Mouse (Mus musculus): ENCODE data around the gene Fam189a2. TPM values are rescaled to one million over a fixed set of nuclear protein-coding genes. Genes with fewer than 3 reads are reported as not detected.

Gene Fam189a2
- total and polyA plus RNA-seq, 3 experiments = not detected

DNA sequence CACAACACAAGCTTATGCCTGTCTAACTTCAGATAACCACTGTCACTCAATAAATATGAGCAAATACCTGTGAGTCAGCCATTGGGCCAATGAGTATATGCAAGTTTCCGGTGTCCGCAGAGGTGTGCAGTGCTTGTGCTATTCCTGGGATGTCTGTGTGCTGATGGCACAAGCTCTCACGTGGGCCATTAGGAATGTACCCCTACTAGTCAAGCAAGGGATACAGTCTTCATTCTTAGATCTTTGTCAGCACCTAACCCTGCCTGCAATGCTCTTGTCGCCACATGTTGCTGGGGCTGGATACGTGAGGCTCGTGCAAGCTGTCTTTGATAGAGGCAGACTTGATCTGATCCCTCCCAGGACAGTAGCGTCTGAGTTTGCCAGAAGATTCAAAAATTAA is 45.7 kb upstream of the Fam189a2 start:
- Histone ChIP-seq H3K79me2 (ENCODE audit: control insufficient read depth, insufficient read depth, low read length, poor library complexity) (no peaks in the 10 kb centered on the region), H3K27me3 (ENCODE audit: control insufficient read depth in 1 of 2, insufficient read depth in 2 of 2, low read length in 2 of 2) (no peaks in the 10 kb centered on the region), H3K9me3 (replicated peaks; ENCODE audit: insufficient read depth, low read length) (no peaks in the 10 kb centered on the region), H3K36me3 (ENCODE audit: control insufficient read depth in 1 of 2, insufficient read depth in 2 of 2, low read length in 2 of 2) (no peaks in the 10 kb centered on the region), H3K4me1 (ENCODE audit: control insufficient read depth in 1 of 2, insufficient read depth in 2 of 2, low read length in 2 of 2) (no peaks in the 10 kb centered on the region), H3K9ac (ENCODE audit: control insufficient read depth, low read depth, low read length, poor library complexity, severe bottlenecking) (no peak overlapping the region), H3K27ac (ENCODE audit: control insufficient read depth, low read depth, low read length) (no peak overlapping the region), H3K4me3 (ENCODE audit: control insufficient read depth in 1 of 2, insufficient read depth in 1 of 2, low read depth in 2 of 2, low read length in 2 of 2) (no peak overlapping the region)
- TF ChIP-seq MAFK (IDR thresholded peaks at IDR 0.05; ENCODE audit: borderline replicate concordance, low read depth, low read length) = no peak
- no peak for TF ChIP-seq RAD21 (IDR thresholded peaks at IDR 0.05; ENCODE audit: low read depth, low read length)
- no peak for TF ChIP-seq GATA1 (IDR thresholded peaks at IDR 0.05; ENCODE audit: low read depth, low read length)
- no peak for TF ChIP-seq USF2 (IDR thresholded peaks at IDR 0.05; ENCODE audit: borderline replicate concordance in 1 of 2, insufficient read depth in 1 of 2, low read depth in 1 of 2, low read length in 2 of 2)
- TF ChIP-seq MAX (IDR thresholded peaks at IDR 0.05; ENCODE audit: low read length) = no peak
- TF ChIP-seq ZNF384 (IDR thresholded peaks at IDR 0.05; ENCODE audit: low read depth, low read length) = no peak
- TF ChIP-seq MYC (IDR thresholded peaks at IDR 0.05; ENCODE audit: low read depth, low read length) = no peak
- no peak for TF ChIP-seq CHD2 (IDR thresholded peaks at IDR 0.05; ENCODE audit: low read length)
- TF ChIP-seq TBP (IDR thresholded peaks at IDR 0.05; ENCODE audit: low read depth, low read length) = no peak
- TF ChIP-seq ZKSCAN1 (IDR thresholded peaks at IDR 0.05; ENCODE audit: low read depth, low read length) = no peak
- no peak for TF ChIP-seq GABPA (IDR thresholded peaks at IDR 0.05; ENCODE audit: low read depth, low read length)
- TF ChIP-seq BHLHE40 (IDR thresholded peaks at IDR 0.05; ENCODE audit: borderline replicate concordance, low read depth, low read length) = no peak
- TF ChIP-seq CTCF (IDR thresholded peaks at IDR 0.05 in 2 of 3, conservative IDR thresholded peaks at IDR 0.05 in 1 of 3; ENCODE audit: control insufficient read depth in 1 of 3, insufficient read depth in 1 of 3, low read depth in 2 of 3, low read length in 3 of 3, poor library complexity in 1 of 3, severe bottlenecking in 1 of 3) = no peak
- TF ChIP-seq TCF12 (IDR thresholded peaks at IDR 0.05; ENCODE audit: low read depth, low read length) = no peak
- TF ChIP-seq POLR2AphosphoS5 (IDR thresholded peaks at IDR 0.05; ENCODE audit: borderline replicate concordance, low read depth, low read length) = no peak
- TF ChIP-seq POLR2AphosphoS2 (IDR thresholded peaks at IDR 0.05; ENCODE audit: low read length) = no peak
- no peak for TF ChIP-seq USF1 (IDR thresholded peaks at IDR 0.05; ENCODE audit: low read depth, low read length)
- no peak for TF ChIP-seq JUND (IDR thresholded peaks at IDR 0.05; ENCODE audit: low read depth, low read length)
- no peak for TF ChIP-seq HCFC1 (IDR thresholded peaks at IDR 0.05; ENCODE audit: low read depth, low read length)
- no peak for TF ChIP-seq ZMIZ1 (IDR thresholded peaks at IDR 0.05; ENCODE audit: low read depth, low read length)
- no peak for DNase-seq (ENCODE audit: low read depth, low spot score)

- no peaks in the 10 kb centered on the region for H3K27me3 ChIP-seq (ENCODE audit: control insufficient read depth in 1 of 2, insufficient read depth in 2 of 2, low read length in 2 of 2)
- H3K9me3 ChIP-seq (replicated peaks; ENCODE audit: insufficient read depth, low read length) = no peaks in the 10 kb centered on the region
- H3K79me2 ChIP-seq (ENCODE audit: control insufficient read depth, insufficient read depth, low read length, poor library complexity) = no peaks in the 10 kb centered on the region
- H3K9ac ChIP-seq (ENCODE audit: control insufficient read depth, low read depth, low read length, poor library complexity, severe bottlenecking) = no peak overlapping the region
- no peak for DNase-seq (ENCODE audit: low read depth, low spot score)
- no peaks in the 10 kb centered on the region for H3K4me1 ChIP-seq (ENCODE audit: control insufficient read depth in 1 of 2, insufficient read depth in 2 of 2, low read length in 2 of 2)
- no peaks in the 10 kb centered on the region for H3K36me3 ChIP-seq (ENCODE audit: control insufficient read depth in 1 of 2, insufficient read depth in 2 of 2, low read length in 2 of 2)
- no peak overlapping the region for H3K4me3 ChIP-seq (ENCODE audit: control insufficient read depth in 1 of 2, insufficient read depth in 1 of 2, low read depth in 2 of 2, low read length in 2 of 2)
- H3K27ac ChIP-seq (ENCODE audit: control insufficient read depth, low read depth, low read length) = no peak overlapping the region
- TF ChIP-seq GABPA (IDR thresholded peaks at IDR 0.05; ENCODE audit: low read depth, low read length) = no peak
- TF ChIP-seq CHD1 (IDR thresholded peaks at IDR 0.05; ENCODE audit: low read depth, low read length) = no peak
- no peak for TF ChIP-seq HCFC1 (IDR thresholded peaks at IDR 0.05; ENCODE audit: low read depth, low read length)
- TF ChIP-seq ZMIZ1 (IDR thresholded peaks at IDR 0.05; ENCODE audit: low read depth, low read length) = no peak
- TF ChIP-seq E2F4 (IDR thresholded peaks at IDR 0.05; ENCODE audit: borderline replicate concordance, low read depth, low read length) = no peak
- TF ChIP-seq MEF2A (IDR thresholded peaks at IDR 0.05; ENCODE audit: extremely low read depth, insufficient replicate concordance, low read depth, low read length, poor library complexity, severe bottlenecking) = no peak
- no peak for TF ChIP-seq POLR2AphosphoS2 (IDR thresholded peaks at IDR 0.05; ENCODE audit: low read length)
- no peak for TF ChIP-seq TAL1 (IDR thresholded peaks at IDR 0.05; ENCODE audit: low read length)
These were observed 45.1 kb upstream of the Fam189a2 start for GRCm38 (mm10) chr19:24075927-24076326.

All from MEL (cell line).